Mouse (Mus musculus): ENCODE measurements around the gene Vps37b.

DNA sequence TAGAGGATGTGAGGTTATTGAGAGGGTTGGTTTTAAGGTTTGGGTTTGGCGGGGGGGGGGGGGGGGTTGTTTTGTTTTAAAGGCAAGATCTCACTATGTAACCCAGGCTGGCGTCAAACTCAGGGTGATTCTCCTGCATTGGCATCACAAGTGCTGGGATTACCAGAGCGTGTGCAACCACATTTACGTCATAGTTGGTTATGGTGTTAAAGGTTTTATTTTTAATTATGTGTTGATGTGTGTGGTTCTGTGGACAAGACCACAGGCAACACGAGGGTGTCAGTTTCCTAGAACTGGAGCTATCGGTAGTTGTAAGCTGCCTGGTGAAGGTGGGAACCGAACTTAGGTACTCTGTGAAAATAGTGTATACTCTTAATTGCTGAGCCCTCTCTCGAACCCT is 3.7 kb upstream of the Vps37b start:
- TF ChIP-seq CTCF (IDR thresholded peaks at IDR 0.05; ENCODE audit: low read depth), result no peak
- no peak for TF ChIP-seq EP300 (IDR thresholded peaks at IDR 0.05; ENCODE audit: low read depth)
